In genomic region chr1:41390102-41390884, GRCm38 (mm10) we compare ENCODE assay signal across 8 mouse cellular contexts.
DNase-seq lines count a peak whose midpoint lies in the region; ATAC-seq and TF ChIP-seq lines count a peak whose summit lies in the region.

No protein-coding gene starts in this region.

- 2% methylated on average over 11 of the region's 11 CpGs for WGBS in midbrain, embryonic 13.5 days

- DNase-seq in ES-E14 (ENCODE audit: low read depth, low spot score), result peak; percentile 46
- peak; percentile 79 for DNase-seq in brain, embryonic 18.5 days (ENCODE audit: low read depth, low spot score)
- DNase-seq in heart, adult 8-10 months (ENCODE audit: low spot score), result peak; percentile 54
- peak; percentile 35 to 41 for DNase-seq in kidney, adult 8-10 months
- DNase-seq in left cerebral cortex, postnatal 4 days, result peak; percentile 67
- peak; percentile 47 for DNase-seq in telencephalon, adult 2 months (ENCODE audit: low read depth, low spot score)
- DNase-seq in cerebellum, postnatal 36 days, result no peak

- H3K4me1 ChIP-seq in ES-E14 (ENCODE audit: control insufficient read depth in 2 of 2, insufficient read depth in 2 of 2, low read length in 2 of 2, poor library complexity in 1 of 2), result peaks cover 1 to 6% of the 10 kb centered on the region in 2 experiments; a peak in 3 of 4 replicates
- peaks cover 35% of the 10 kb centered on the region for H3K4me1 ChIP-seq in midbrain, embryonic 13.5 days (replicated peaks)

- peak overlapping the region; percentile 34 for H3K4me2 ChIP-seq in midbrain, embryonic 13.5 days (replicated peaks)

- H3K9me3 ChIP-seq in ES-E14 (ENCODE audit: control insufficient read depth, insufficient read depth, low read depth, low read length), result no peaks in the 10 kb centered on the region
- no peaks in the 10 kb centered on the region for H3K9me3 ChIP-seq in midbrain, embryonic 13.5 days

- no peak overlapping the region for H3K27ac ChIP-seq in ES-E14 (ENCODE audit: insufficient read depth, low read depth, low read length, poor library complexity, severe bottlenecking)
- H3K27ac ChIP-seq in midbrain, embryonic 13.5 days, result peak overlapping the region; percentile 82

- no peaks in the 10 kb centered on the region for H3K27me3 ChIP-seq in midbrain, embryonic 13.5 days

- peak; percentile 96 for ATAC-seq in midbrain, embryonic 13.5 days

- no peak overlapping the region for H3K9ac ChIP-seq in ES-E14 (ENCODE audit: insufficient read depth, low read depth, low read length, poor library complexity, severe bottlenecking)
- no peak overlapping the region for H3K9ac ChIP-seq in midbrain, embryonic 13.5 days (replicated peaks)

- H3K4me3 ChIP-seq in ES-E14 (ENCODE audit: insufficient read depth in 1 of 2, low read depth in 1 of 2, low read length in 2 of 2, poor library complexity in 1 of 2, severe bottlenecking in 1 of 2), result no peak overlapping the region
- H3K4me3 ChIP-seq in midbrain, embryonic 13.5 days (replicated peaks), result no peak overlapping the region

- intact Hi-C loops in left cerebral cortex, postnatal 4 days (cut with DNase I), result no loop called here

- in situ Hi-C loops in ES-E14 (cut with MboI; ENCODE audit: low sequenced_read_pairs in 2 of 2, unreplicated experiment in 2 of 2), result no loop called here

- H3K36me3 ChIP-seq in ES-E14 (ENCODE audit: control insufficient read depth, insufficient read depth, low read length, poor library complexity, severe bottlenecking), result no peaks in the 10 kb centered on the region
- H3K36me3 ChIP-seq in midbrain, embryonic 13.5 days, result no peaks in the 10 kb centered on the region

TF ChIP-seq in ES-E14, 5 proteins besides CTCF, POLR2A, EP300 and RAD21:
- TF ChIP-seq ZC3H11A (IDR thresholded peaks at IDR 0.05; ENCODE audit: borderline replicate concordance, low read depth, low read length) (no peak), HCFC1 (IDR thresholded peaks at IDR 0.05; ENCODE audit: borderline replicate concordance, insufficient read depth, low read length) (no peak), MAFK (IDR thresholded peaks at IDR 0.05; ENCODE audit: insufficient read depth, low read depth, low read length) (no peak), ZNF384 (IDR thresholded peaks at IDR 0.05; ENCODE audit: low read depth, low read length) (no peak), CHD2 (IDR thresholded peaks at IDR 0.05; ENCODE audit: low read depth, low read length) (no peak)

Comparison
In these comparisons a context has a peak if more than half of its experiments do, and no peak if none do; other contexts are left out.
1. DNase-seq: peak in ES-E14 (single experiment), brain, embryonic 18.5 days (single experiment), heart, adult 8-10 months (single experiment), kidney, adult 8-10 months (2 of 2), left cerebral cortex, postnatal 4 days (single experiment) and telencephalon, adult 2 months (single experiment); none in cerebellum, postnatal 36 days (0 of 2).